Mouse (Mus musculus) lung, adult 2 months (tissue): ENCODE measurements around the gene Prss57.

Experiments used
- CTCF ChIP-seq: fragments of 200-500 bp; IDR thresholded peaks from 2 replicates; pipeline ENCODE4 v1.5.1; 2011; ENCODE audit warnings: mild to moderate bottlenecking, low read length, control low read depth; ENCODE audit not compliant: insufficient read depth
- POLR2A ChIP-seq: fragments of 200-500 bp; IDR thresholded peaks from 2 replicates; pipeline ENCODE4 v1.6.1; 2011; ENCODE audit warnings: low read depth, mild to moderate bottlenecking, control low read depth, low read length, borderline replicate concordance; ENCODE audit errors: extremely low read depth

DNA sequence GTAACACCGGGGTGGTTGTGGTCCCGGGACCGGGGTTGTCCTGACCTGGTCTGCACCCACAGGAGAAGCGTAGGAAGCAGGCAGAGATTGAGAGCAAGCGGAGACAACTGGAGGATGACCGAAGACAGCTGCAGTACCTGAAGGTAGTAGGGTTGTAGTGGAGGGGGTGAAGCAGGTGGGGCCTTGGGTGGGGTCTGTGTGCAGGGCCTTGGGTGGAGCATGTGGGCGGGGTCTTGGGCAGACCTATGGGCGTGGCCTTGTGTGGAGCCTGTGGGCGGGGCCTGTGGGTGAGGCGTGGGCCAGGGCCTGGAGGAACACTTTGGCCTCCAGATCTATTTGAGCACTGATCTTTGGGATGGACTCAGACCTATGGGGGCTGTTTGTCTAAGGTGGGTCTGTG is 16.2 kb upstream of the Prss57 start:
- no peak for TF ChIP-seq CTCF
- no peak for TF ChIP-seq POLR2A
